Mouse (Mus musculus): ENCODE measurements around the gene Fyttd1.
"Not testable (repeated sequence)": the region's sequence is repeated elsewhere in the genome, so short reads cannot be mapped to it uniquely, and the experiment has no call there.

The Fyttd1 gene

GRCm38 (mm10) chr16:32941226-32941625, 63.9 kb downstream of the Fyttd1 start:
- not testable (repeated sequence) for DNase-seq (ENCODE audit: low read depth in 1 of 2, low spot score in 2 of 2)

- no peak for DNase-seq (ENCODE audit: low read depth in 1 of 2, low spot score in 2 of 2)
These were observed 65.4 kb downstream of the Fyttd1 start for GRCm38 (mm10) chr16:32942694-32943093.

- DNase-seq (ENCODE audit: low read depth in 1 of 2, low spot score in 2 of 2) = no peak
These were observed 68.1 kb downstream of the Fyttd1 start for GRCm38 (mm10) chr16:32945379-32945778.

GRCm38 (mm10) chr16:32948016-32948415, 70.7 kb downstream of the Fyttd1 start:
- DNase-seq (ENCODE audit: low read depth in 1 of 2, low spot score in 2 of 2) = no peak

- DNase-seq (ENCODE audit: low read depth in 1 of 2, low spot score in 2 of 2) = no peak
These were observed 71.4 kb downstream of the Fyttd1 start for GRCm38 (mm10) chr16:32948656-32949055.

DNA sequence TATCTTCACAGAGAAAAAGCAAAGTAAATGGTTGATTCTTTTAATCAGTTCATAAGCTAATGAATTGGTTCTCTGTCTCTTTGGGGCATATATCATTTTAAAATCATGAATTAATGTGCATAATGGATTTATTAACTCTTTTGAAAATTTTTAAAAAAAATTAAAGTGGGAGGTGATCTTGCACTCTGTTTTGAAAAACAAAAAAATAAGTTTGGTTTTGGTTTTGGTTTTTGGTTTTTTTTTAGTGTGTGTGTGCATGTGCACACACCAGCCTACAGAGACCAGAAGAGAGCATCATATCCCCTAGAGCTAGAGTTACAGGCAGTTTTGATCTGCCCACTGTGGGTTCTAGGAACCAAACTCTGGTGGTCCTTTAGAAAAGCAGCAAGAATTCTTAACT, 72.0 kb downstream of the Fyttd1 start:
- no peak for DNase-seq (ENCODE audit: low read depth in 1 of 2, low spot score in 2 of 2)

DNA sequence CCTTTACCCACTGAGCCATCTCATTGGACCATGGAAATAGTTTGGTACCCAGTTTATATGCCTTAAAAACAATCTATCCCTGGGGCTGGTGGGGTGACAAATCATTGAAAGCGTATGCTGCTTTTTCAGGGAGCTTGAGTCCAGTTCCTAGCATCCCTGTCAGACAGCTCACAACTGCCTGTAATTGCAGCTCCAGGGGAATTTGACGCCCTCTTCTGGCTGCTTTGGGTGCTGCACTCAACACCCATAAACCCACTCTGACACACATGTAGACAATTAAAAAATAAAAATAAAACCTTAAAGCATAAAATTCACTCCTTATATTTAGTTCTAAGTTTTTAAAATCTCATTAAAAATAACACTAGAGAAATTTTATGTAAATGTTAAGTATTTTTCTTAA, 73.8 kb downstream of the Fyttd1 start:
- no peak for DNase-seq (ENCODE audit: low read depth in 1 of 2, low spot score in 2 of 2)

- no peak for DNase-seq (ENCODE audit: low read depth in 1 of 2, low spot score in 2 of 2)
These were observed 76.5 kb downstream of the Fyttd1 start for GRCm38 (mm10) chr16:32953806-32954205.

GRCm38 (mm10) chr16:32954304-32954703, 77.0 kb downstream of the Fyttd1 start:
- no peak for DNase-seq (ENCODE audit: low read depth in 1 of 2, low spot score in 2 of 2)

DNA sequence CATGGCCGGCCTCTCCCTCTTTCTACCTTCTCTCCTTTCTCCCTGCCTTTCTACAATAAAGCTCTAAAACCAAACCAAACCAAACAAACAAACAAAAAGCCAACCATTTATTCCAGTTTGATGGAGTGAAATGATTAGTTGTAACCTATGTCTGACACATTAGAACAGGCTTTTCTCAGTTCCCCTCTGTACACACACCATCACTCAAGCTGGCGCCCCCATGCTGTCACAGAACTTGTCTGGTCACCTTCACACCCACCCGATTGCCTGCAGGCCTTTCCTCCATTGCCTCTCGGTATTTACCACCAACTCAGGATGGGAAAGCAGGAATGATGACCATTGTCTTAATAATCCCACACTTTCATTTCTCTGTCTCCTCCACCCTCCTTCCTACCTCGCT, 79.6 kb downstream of the Fyttd1 start:
- no peak for DNase-seq (ENCODE audit: low read depth in 1 of 2, low spot score in 2 of 2)

All from monocyte, adult 2 months (primary cell).